Mouse (Mus musculus): ENCODE measurements around the gene Ybx1. TPM values are rescaled to one million over a fixed set of nuclear protein-coding genes. Genes with fewer than 3 reads are reported as not detected.

Ybx1 gene
- polyA plus RNA-seq, 1 experiment from 2014 or later = 1,089 TPM

- H3K9me3 ChIP-seq (ENCODE audit: control insufficient read depth, low read length) = no peaks in the 10 kb centered on the region
- H3K36me3 ChIP-seq (replicated peaks; ENCODE audit: control insufficient read depth, insufficient read depth) = peaks cover 62% of the 10 kb centered on the region
- no peak for DNase-seq (ENCODE audit: low spot score)
- H3K27ac ChIP-seq = no peak overlapping the region
- no peak overlapping the region for H3K4me2 ChIP-seq (replicated peaks)
- peaks cover 8% of the 10 kb centered on the region; the same call in 1 of the 2 replicates for H3K4me1 ChIP-seq (replicated peaks; ENCODE audit: control insufficient read depth, insufficient read depth, low read length)
- ATAC-seq (ENCODE audit: low FRiP score) = no peak
- H3K27me3 ChIP-seq (ENCODE audit: control insufficient read depth, insufficient read depth, low read length) = no peaks in the 10 kb centered on the region
- 62% methylated on average over 7 of the region's 7 CpGs for WGBS
- H3K4me3 ChIP-seq (replicated peaks; ENCODE audit: low read length) = no peak overlapping the region
- no peak overlapping the region for H3K9ac ChIP-seq
These were observed 48.8 kb downstream of the Ybx1 start for GRCm38 (mm10) chr4:119245556-119245955.

DNA sequence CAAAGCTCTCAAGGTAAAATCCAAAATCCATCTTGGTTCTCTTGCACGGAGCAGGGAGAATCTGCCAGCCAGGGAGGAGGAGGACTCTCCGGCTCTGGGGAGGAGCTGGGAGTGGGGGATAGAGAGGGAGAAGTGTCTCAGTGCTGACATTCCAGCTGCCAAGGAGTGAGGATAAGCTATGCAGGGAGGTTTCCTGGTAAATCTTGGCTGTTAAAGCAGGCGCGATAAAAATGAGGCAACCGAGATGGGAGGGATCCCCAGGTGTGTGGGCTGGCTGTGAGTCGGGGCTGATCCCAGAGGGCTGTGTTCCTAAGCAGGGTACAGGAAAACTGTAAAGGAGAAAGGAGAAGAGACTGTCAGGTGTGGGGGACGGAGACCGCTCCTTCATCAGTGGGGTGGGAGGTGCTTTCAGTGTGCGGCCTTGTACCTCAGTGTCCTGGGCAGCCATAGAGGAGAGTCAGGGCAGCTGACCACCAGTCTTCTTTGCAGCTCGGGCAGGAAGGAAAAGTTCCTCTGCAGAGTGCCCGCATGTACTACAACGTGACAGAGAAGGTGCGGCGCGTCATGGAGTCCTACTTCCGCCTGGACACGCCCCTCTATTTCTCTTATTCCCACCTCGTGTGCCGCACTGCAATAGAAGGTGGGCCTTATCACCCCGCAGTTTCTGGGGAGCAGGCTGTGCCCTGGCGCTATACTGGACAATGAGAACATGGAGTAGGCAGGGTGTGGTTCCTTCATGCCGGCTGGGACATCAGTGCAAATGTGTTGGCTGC lies 49.8 kb downstream of the Ybx1 start:
- H3K4me1 ChIP-seq (replicated peaks; ENCODE audit: control insufficient read depth, insufficient read depth, low read length) = peaks cover 8% of the 10 kb centered on the region; the same call in 1 of the 2 replicates
- H3K9me3 ChIP-seq (ENCODE audit: control insufficient read depth, low read length) = no peaks in the 10 kb centered on the region
- H3K27ac ChIP-seq = no peak overlapping the region
- ATAC-seq (ENCODE audit: low FRiP score) = no peak
- DNase-seq (ENCODE audit: low spot score) = no peak
- no peaks in the 10 kb centered on the region for H3K27me3 ChIP-seq (ENCODE audit: control insufficient read depth, insufficient read depth, low read length)
- no peak overlapping the region for H3K4me2 ChIP-seq (replicated peaks)
- WGBS = 82% methylated on average over 22 of the region's 22 CpGs
- H3K36me3 ChIP-seq (replicated peaks; ENCODE audit: control insufficient read depth, insufficient read depth) = peaks cover 64% of the 10 kb centered on the region
- H3K4me3 ChIP-seq (replicated peaks; ENCODE audit: low read length) = no peak overlapping the region
- H3K9ac ChIP-seq = no peak overlapping the region

DNA sequence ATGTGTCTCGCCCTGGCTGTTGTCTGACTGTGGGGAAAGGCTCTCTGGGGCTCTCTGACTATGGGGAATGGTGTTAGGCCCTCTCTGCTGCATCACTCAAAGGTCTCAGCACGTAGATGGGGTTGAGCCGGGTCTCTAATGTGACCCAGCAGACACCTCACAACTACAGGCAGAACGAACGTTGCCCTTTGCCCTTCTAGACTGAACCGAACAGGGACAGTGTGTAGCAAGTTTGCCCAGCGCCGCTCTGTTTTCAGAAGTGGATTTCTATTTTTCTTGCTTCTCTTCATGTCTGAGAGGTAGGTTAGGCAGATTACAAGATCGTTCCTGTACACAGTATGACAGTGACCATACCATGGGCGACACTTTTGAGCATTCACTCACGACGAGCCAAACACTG lies 51.8 kb downstream of the Ybx1 start:
- peaks cover 4% of the 10 kb centered on the region; the same call in 1 of the 2 replicates for H3K4me1 ChIP-seq (replicated peaks; ENCODE audit: control insufficient read depth, insufficient read depth, low read length)
- DNase-seq (ENCODE audit: low spot score) (no peak), ATAC-seq (ENCODE audit: low FRiP score) (no peak)
- H3K27me3 ChIP-seq (ENCODE audit: control insufficient read depth, insufficient read depth, low read length) = no peaks in the 10 kb centered on the region
- 90% methylated on average over 12 of the region's 12 CpGs for WGBS
- no peak overlapping the region for H3K4me2 ChIP-seq (replicated peaks)
- H3K9ac ChIP-seq = no peak overlapping the region
- H3K27ac ChIP-seq = no peak overlapping the region
- H3K9me3 ChIP-seq (ENCODE audit: control insufficient read depth, low read length) = no peaks in the 10 kb centered on the region
- peaks cover 60% of the 10 kb centered on the region for H3K36me3 ChIP-seq (replicated peaks; ENCODE audit: control insufficient read depth, insufficient read depth)
- no peak overlapping the region for H3K4me3 ChIP-seq (replicated peaks; ENCODE audit: low read length)

DNA sequence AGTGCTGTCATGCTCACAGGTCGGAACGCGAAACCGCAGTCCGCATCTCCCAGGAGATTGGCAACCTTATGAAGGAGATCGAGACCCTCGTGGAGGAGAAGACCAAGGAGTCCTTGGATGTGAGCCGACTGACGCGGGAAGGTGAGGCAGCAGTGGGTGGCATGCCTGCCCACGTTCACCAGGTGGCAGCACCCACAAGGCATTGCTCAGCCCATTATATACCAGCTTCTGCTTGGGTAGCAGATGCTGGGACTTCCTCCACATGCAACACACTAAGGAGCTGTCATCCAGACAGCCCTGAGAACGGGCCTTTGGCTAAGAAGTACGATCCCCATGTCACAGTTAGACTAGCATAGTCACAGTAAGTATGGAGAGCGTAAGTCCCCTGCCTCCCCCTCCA lies 52.7 kb downstream of the Ybx1 start:
- H3K9me3 ChIP-seq (ENCODE audit: control insufficient read depth, low read length) = no peaks in the 10 kb centered on the region
- no peaks in the 10 kb centered on the region; the same call in 1 of the 2 replicates for H3K4me1 ChIP-seq (replicated peaks; ENCODE audit: control insufficient read depth, insufficient read depth, low read length)
- no peak overlapping the region for H3K4me3 ChIP-seq (replicated peaks; ENCODE audit: low read length)
- peaks cover 67% of the 10 kb centered on the region for H3K36me3 ChIP-seq (replicated peaks; ENCODE audit: control insufficient read depth, insufficient read depth)
- ATAC-seq (ENCODE audit: low FRiP score) (no peak), DNase-seq (ENCODE audit: low spot score) (no peak)
- no peak overlapping the region for H3K4me2 ChIP-seq (replicated peaks)
- no peak overlapping the region for H3K9ac ChIP-seq
- H3K27ac ChIP-seq = no peak overlapping the region
- no peaks in the 10 kb centered on the region for H3K27me3 ChIP-seq (ENCODE audit: control insufficient read depth, insufficient read depth, low read length)
- 93% methylated on average over 14 of the region's 14 CpGs for WGBS

DNA sequence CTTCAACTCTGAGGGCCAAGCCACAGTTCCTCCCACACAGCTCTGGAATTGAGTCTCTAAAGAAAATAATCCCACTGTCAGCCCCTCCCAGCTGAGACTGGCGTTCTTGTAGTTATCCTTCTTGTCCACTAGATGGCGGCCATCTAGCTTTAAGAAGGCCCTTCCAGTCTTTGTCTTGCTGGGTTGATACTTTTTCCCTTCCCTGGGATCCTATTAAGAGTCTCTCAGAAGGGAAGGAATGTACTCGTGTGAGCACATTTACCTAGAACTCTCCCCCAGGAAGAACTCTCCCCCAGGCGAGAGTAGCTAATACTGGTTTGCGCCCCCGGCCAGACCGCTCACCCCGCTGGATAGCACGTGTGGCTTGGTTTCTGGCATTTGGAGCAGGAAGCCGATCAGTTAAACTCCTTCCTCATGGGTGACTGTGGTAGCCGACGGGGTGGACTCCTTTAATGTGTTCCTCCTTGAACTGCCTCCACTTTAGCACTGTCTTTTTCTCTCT lies 55.2 kb downstream of the Ybx1 start:
- 44% methylated on average over 12 of the region's 12 CpGs for WGBS
- Histone ChIP-seq H3K4me3 (replicated peaks; ENCODE audit: low read length) (no peak overlapping the region), H3K9me3 (ENCODE audit: control insufficient read depth, low read length) (no peaks in the 10 kb centered on the region), H3K36me3 (replicated peaks; ENCODE audit: control insufficient read depth, insufficient read depth) (peaks cover 56% of the 10 kb centered on the region), H3K4me2 (replicated peaks) (0 out of 2 replicates have a peak overlapping the region, but pooled peaks have one; percentile 13), H3K4me1 (replicated peaks; ENCODE audit: control insufficient read depth, insufficient read depth, low read length) (peaks cover 3% of the 10 kb centered on the region; the same call in 1 of the 2 replicates), H3K27me3 (ENCODE audit: control insufficient read depth, insufficient read depth, low read length) (no peaks in the 10 kb centered on the region), H3K27ac (peak overlapping the region; percentile 72), H3K9ac (0 out of 2 replicates have a peak overlapping the region, but pooled peaks have one; percentile 40)
- DNase-seq (ENCODE audit: low spot score) = peak; percentile 87
- ATAC-seq (ENCODE audit: low FRiP score) = peak; percentile 75

GRCm38 (mm10) chr4:119238661-119239060 lies 55.7 kb downstream of the Ybx1 start:
- no peak for DNase-seq (ENCODE audit: low spot score)
- Histone ChIP-seq H3K4me3 (replicated peaks; ENCODE audit: low read length) (no peak overlapping the region), H3K27ac (no peak overlapping the region), H3K4me2 (replicated peaks) (no peak overlapping the region), H3K4me1 (replicated peaks; ENCODE audit: control insufficient read depth, insufficient read depth, low read length) (peaks cover 8% of the 10 kb centered on the region; the same call in 1 of the 2 replicates), H3K36me3 (replicated peaks; ENCODE audit: control insufficient read depth, insufficient read depth) (peaks cover 50% of the 10 kb centered on the region), H3K27me3 (ENCODE audit: control insufficient read depth, insufficient read depth, low read length) (no peaks in the 10 kb centered on the region), H3K9me3 (ENCODE audit: control insufficient read depth, low read length) (no peaks in the 10 kb centered on the region), H3K9ac (no peak overlapping the region)
- ATAC-seq (ENCODE audit: low FRiP score) = no peak
- WGBS = 74% methylated on average over 3 of the region's 3 CpGs

GRCm38 (mm10) chr4:119234348-119234747 lies 60.1 kb downstream of the Ybx1 start:
- DNase-seq (ENCODE audit: low spot score) (no peak), ATAC-seq (ENCODE audit: low FRiP score) (no peak)
- H3K4me2 ChIP-seq (replicated peaks) = peak overlapping the region; percentile 63
- H3K27ac ChIP-seq = no peak overlapping the region
- H3K9me3 ChIP-seq (ENCODE audit: control insufficient read depth, low read length) = no peaks in the 10 kb centered on the region
- H3K36me3 ChIP-seq (replicated peaks; ENCODE audit: control insufficient read depth, insufficient read depth) = 0 out of 2 replicates have a peak, but pooled peaks cover 17% of the 10 kb centered on the region
- H3K4me3 ChIP-seq (replicated peaks; ENCODE audit: low read length) = peak overlapping the region; percentile 70
- no peaks in the 10 kb centered on the region for H3K27me3 ChIP-seq (ENCODE audit: control insufficient read depth, insufficient read depth, low read length)
- no peak overlapping the region for H3K9ac ChIP-seq
- peaks cover 15% of the 10 kb centered on the region for H3K4me1 ChIP-seq (replicated peaks; ENCODE audit: control insufficient read depth, insufficient read depth, low read length)
- whole genome bisulfite sequencing = 90% methylated on average over 3 of the region's 3 CpGs

DNA sequence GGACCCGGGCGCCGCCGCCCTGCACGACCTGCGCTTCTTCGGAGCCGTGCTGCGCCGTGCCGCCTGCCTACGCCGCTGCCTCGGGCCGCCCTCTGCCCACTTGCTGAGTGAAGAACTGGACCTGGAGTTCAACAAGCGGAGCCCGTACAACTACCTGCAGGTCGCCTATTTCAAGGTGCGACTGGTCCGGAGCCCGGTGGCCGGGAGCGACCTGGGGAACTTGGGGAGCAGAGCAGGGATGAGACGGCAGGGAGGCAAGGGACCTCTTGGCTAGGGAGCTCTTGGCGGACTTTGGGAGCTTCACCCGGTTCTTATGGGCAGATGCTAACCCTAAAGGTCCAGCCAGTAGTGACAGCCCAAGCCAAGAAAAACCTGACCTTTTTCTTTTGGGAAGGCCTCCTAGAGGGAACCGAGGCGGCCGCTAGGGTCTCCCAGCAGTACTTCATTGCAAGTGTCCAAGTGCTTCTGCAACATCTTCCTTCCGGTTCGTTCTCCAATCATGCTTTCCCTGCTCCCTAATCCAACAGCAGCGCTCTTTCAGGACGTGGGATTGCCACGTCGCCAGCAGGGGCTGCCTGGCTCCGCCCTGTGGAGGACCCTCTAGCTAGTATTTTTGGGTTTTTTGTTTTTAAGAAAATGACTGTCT lies 61.0 kb downstream of the Ybx1 start:
- ATAC-seq (ENCODE audit: low FRiP score) (peak; percentile 26; the same call in 1 of the 2 replicates), DNase-seq (ENCODE audit: low spot score) (peak; percentile 52)
- Histone ChIP-seq H3K4me1 (replicated peaks; ENCODE audit: control insufficient read depth, insufficient read depth, low read length) (peaks cover 15% of the 10 kb centered on the region), H3K9ac (peak overlapping the region; percentile 68), H3K36me3 (replicated peaks; ENCODE audit: control insufficient read depth, insufficient read depth) (0 out of 2 replicates have a peak, but pooled peaks cover 17% of the 10 kb centered on the region), H3K4me3 (replicated peaks; ENCODE audit: low read length) (peak overlapping the region; percentile 70), H3K9me3 (ENCODE audit: control insufficient read depth, low read length) (no peaks in the 10 kb centered on the region), H3K27ac (no peak overlapping the region), H3K27me3 (ENCODE audit: control insufficient read depth, insufficient read depth, low read length) (no peaks in the 10 kb centered on the region), H3K4me2 (replicated peaks) (peak overlapping the region; percentile 63)
- under 1% methylated on average over 36 of the region's 36 CpGs for WGBS

All from hindbrain, embryonic 14.5 days (tissue).